Mouse (Mus musculus): Measurements from ENCODE around the gene Cpa1. TPM values are rescaled to one million over a fixed set of nuclear protein-coding genes. Genes with fewer than 3 reads are reported as not detected.

The Cpa1 gene
- polyA plus RNA-seq, 1 experiment from 2014 or later: 1.3 TPM

GRCm38 (mm10) chr6:30667585-30667984 lies 28.6 kb downstream of the Cpa1 start:
- H3K4me3 ChIP-seq (ENCODE audit: low read depth, low read length): no peak overlapping the region
- DNase-seq (ENCODE audit: low spot score) (no peak), ATAC-seq (ENCODE audit: low FRiP score, low TSS enrichment) (no peak)
- no peak overlapping the region for H3K27ac ChIP-seq (replicated peaks)
- 52% methylated on average over 5 of the region's 5 CpGs for WGBS
- H3K4me1 ChIP-seq (replicated peaks; ENCODE audit: control insufficient read depth, insufficient read depth): no peaks in the 10 kb centered on the region
- no peak overlapping the region for H3K4me2 ChIP-seq (replicated peaks; ENCODE audit: low read depth)
- no peaks in the 10 kb centered on the region for H3K27me3 ChIP-seq (ENCODE audit: control insufficient read depth, insufficient read depth, low read length)
- H3K9ac ChIP-seq (ENCODE audit: low read length): no peak overlapping the region
- H3K36me3 ChIP-seq (ENCODE audit: control insufficient read depth, insufficient read depth, low read length): no peaks in the 10 kb centered on the region
- H3K9me3 ChIP-seq (ENCODE audit: control insufficient read depth, low read length): no peaks in the 10 kb centered on the region
- no peak for TF ChIP-seq CTCF (IDR thresholded peaks at IDR 0.05; ENCODE audit: low read depth)
- no peak for TF ChIP-seq EP300 (optimal IDR thresholded peaks at IDR 0.05)

DNA sequence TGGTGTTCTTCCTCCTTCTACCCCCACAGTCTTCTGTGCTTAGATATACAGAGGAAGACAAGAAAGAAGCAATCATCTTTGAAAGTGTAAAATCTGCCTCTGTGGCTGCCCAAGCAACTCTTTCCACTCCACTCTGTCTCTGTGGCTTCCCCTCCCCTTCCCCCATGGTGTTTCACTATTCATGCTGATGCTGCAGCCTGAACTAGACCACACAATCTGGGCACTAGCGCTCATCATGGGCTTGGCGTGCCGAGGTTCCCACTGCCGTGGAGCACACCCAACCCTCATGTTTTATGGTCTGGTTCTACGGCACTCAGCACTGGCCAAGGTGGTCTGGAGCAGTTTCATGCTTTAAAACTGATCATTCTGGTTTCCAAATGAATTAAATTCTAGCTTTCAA lies 32.7 kb downstream of the Cpa1 start:
- Histone ChIP-seq H3K4me2 (replicated peaks; ENCODE audit: low read depth) (no peak overlapping the region), H3K4me3 (ENCODE audit: low read depth, low read length) (no peak overlapping the region), H3K27ac (replicated peaks) (no peak overlapping the region), H3K4me1 (replicated peaks; ENCODE audit: control insufficient read depth, insufficient read depth) (peaks cover 3% of the 10 kb centered on the region; the same call in 1 of the 2 replicates), H3K9me3 (ENCODE audit: control insufficient read depth, low read length) (no peaks in the 10 kb centered on the region), H3K9ac (ENCODE audit: low read length) (no peak overlapping the region), H3K27me3 (ENCODE audit: control insufficient read depth, insufficient read depth, low read length) (no peaks in the 10 kb centered on the region), H3K36me3 (ENCODE audit: control insufficient read depth, insufficient read depth, low read length) (no peaks in the 10 kb centered on the region)
- ATAC-seq (ENCODE audit: low FRiP score, low TSS enrichment): no peak
- WGBS: 84% methylated on average over 5 of the region's 5 CpGs
- no peak for DNase-seq (ENCODE audit: low spot score)
- TF ChIP-seq CTCF (IDR thresholded peaks at IDR 0.05; ENCODE audit: low read depth) (no peak), EP300 (optimal IDR thresholded peaks at IDR 0.05) (no peak)

GRCm38 (mm10) chr6:30673764-30674561 lies 34.9 kb downstream of the Cpa1 start:
- WGBS: 21% methylated on average over 14 of the region's 14 CpGs
- Histone ChIP-seq H3K27ac (replicated peaks) (0 out of 2 replicates have a peak overlapping the region, but pooled peaks have one; percentile 45), H3K27me3 (ENCODE audit: control insufficient read depth, insufficient read depth, low read length) (no peaks in the 10 kb centered on the region), H3K4me3 (ENCODE audit: low read depth, low read length) (no peak overlapping the region), H3K4me1 (replicated peaks; ENCODE audit: control insufficient read depth, insufficient read depth) (peaks cover 3% of the 10 kb centered on the region; the same call in 1 of the 2 replicates), H3K36me3 (ENCODE audit: control insufficient read depth, insufficient read depth, low read length) (no peaks in the 10 kb centered on the region), H3K9ac (ENCODE audit: low read length) (no peak overlapping the region), H3K9me3 (ENCODE audit: control insufficient read depth, low read length) (no peaks in the 10 kb centered on the region), H3K4me2 (replicated peaks; ENCODE audit: low read depth) (peak overlapping the region; percentile 26)
- TF ChIP-seq EP300 (optimal IDR thresholded peaks at IDR 0.05) (no peak), CTCF (IDR thresholded peaks at IDR 0.05; ENCODE audit: low read depth) (no peak)
- ATAC-seq (ENCODE audit: low FRiP score, low TSS enrichment) (no peak), DNase-seq (ENCODE audit: low spot score) (peak; percentile 40)

GRCm38 (mm10) chr6:30674714-30675280 lies 35.8 kb downstream of the Cpa1 start:
- Histone ChIP-seq H3K4me1 (replicated peaks; ENCODE audit: control insufficient read depth, insufficient read depth) (peaks cover 5% of the 10 kb centered on the region; the same call in 1 of the 2 replicates), H3K27me3 (ENCODE audit: control insufficient read depth, insufficient read depth, low read length) (no peaks in the 10 kb centered on the region), H3K4me3 (ENCODE audit: low read depth, low read length) (no peak overlapping the region), H3K9ac (ENCODE audit: low read length) (peak overlapping the region; percentile 45; the same call in 1 of the 2 replicates), H3K27ac (replicated peaks) (peak overlapping the region; percentile 86), H3K4me2 (replicated peaks; ENCODE audit: low read depth) (peak overlapping the region; percentile 26), H3K36me3 (ENCODE audit: control insufficient read depth, insufficient read depth, low read length) (no peaks in the 10 kb centered on the region), H3K9me3 (ENCODE audit: control insufficient read depth, low read length) (no peaks in the 10 kb centered on the region)
- DNase-seq (ENCODE audit: low spot score) (no peak), ATAC-seq (ENCODE audit: low FRiP score, low TSS enrichment) (no peak; the same call in 1 of the 2 replicates)
- WGBS: 34% methylated on average over 9 of the region's 9 CpGs
- TF ChIP-seq EP300 (optimal IDR thresholded peaks at IDR 0.05) (no peak), CTCF (IDR thresholded peaks at IDR 0.05; ENCODE audit: low read depth) (no peak)

DNA sequence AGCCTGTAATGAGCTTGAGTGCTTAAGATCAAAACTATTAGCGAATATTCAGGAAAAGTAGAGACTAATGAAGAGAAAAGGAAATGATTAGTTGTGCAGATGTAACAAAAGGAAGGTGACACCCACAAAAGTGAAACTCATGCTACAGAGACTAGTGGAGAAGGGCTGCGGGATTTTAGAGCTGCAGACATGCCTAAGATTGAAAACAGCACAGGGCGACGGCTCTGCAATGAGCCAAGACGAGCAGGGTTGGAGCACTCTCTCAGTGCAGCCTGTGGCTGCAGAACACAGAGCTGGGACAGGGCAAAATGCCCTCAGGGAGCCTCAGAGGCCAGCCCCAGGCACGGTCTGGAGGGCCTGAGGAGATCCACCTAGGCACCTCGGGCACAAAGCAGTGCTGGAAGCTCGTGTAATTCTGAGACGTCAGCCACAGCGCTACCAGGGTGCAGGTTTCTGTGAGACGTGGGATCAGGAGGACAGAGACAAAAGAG lies 36.3 kb downstream of the Cpa1 start:
- Histone ChIP-seq H3K9me3 (ENCODE audit: control insufficient read depth, low read length) (no peaks in the 10 kb centered on the region), H3K36me3 (ENCODE audit: control insufficient read depth, insufficient read depth, low read length) (no peaks in the 10 kb centered on the region), H3K27me3 (ENCODE audit: control insufficient read depth, insufficient read depth, low read length) (no peaks in the 10 kb centered on the region), H3K27ac (replicated peaks) (peak overlapping the region; percentile 86), H3K9ac (ENCODE audit: low read length) (peak overlapping the region; percentile 45), H3K4me2 (replicated peaks; ENCODE audit: low read depth) (peak overlapping the region; percentile 26), H3K4me3 (ENCODE audit: low read depth, low read length) (no peak overlapping the region), H3K4me1 (replicated peaks; ENCODE audit: control insufficient read depth, insufficient read depth) (peaks cover 5% of the 10 kb centered on the region; the same call in 1 of the 2 replicates)
- DNase-seq (ENCODE audit: low spot score): no peak
- TF ChIP-seq EP300 (optimal IDR thresholded peaks at IDR 0.05): no peak
- ATAC-seq (ENCODE audit: low FRiP score, low TSS enrichment): peak; percentile 42; the same call in 1 of the 2 replicates
- 18% methylated on average over 11 of the region's 11 CpGs for WGBS

- Histone ChIP-seq H3K4me3 (ENCODE audit: low read depth, low read length) (no peak overlapping the region), H3K36me3 (ENCODE audit: control insufficient read depth, insufficient read depth, low read length) (no peaks in the 10 kb centered on the region), H3K27me3 (ENCODE audit: control insufficient read depth, insufficient read depth, low read length) (no peaks in the 10 kb centered on the region), H3K27ac (replicated peaks) (no peak overlapping the region), H3K9ac (ENCODE audit: low read length) (no peak overlapping the region), H3K4me2 (replicated peaks; ENCODE audit: low read depth) (no peak overlapping the region), H3K9me3 (ENCODE audit: control insufficient read depth, low read length) (no peaks in the 10 kb centered on the region), H3K4me1 (replicated peaks; ENCODE audit: control insufficient read depth, insufficient read depth) (peaks cover 5% of the 10 kb centered on the region; the same call in 1 of the 2 replicates)
- WGBS: 71% methylated on average over 6 of the region's 6 CpGs
- TF ChIP-seq CTCF (IDR thresholded peaks at IDR 0.05; ENCODE audit: low read depth): no peak
- no peak for TF ChIP-seq EP300 (optimal IDR thresholded peaks at IDR 0.05)
- ATAC-seq (ENCODE audit: low FRiP score, low TSS enrichment): no peak
- no peak for DNase-seq (ENCODE audit: low spot score)
Observed at GRCm38 (mm10) chr6:30676506-30676905, 37.5 kb downstream of the Cpa1 start.
